Mouse (Mus musculus) embryonic facial prominence, embryonic 12.5 days (tissue): ENCODE data around the gene Sugp1. TPM values are rescaled to one million over a fixed set of nuclear protein-coding genes. Genes with fewer than 3 reads are reported as not detected.

Experiments
- ATAC-seq: fragments of 200-750 bp; cut with Nextera tagmentation; 2 replicates; pipeline ENCODE4 v1.8.0; 2017; ENCODE audit not compliant: insufficient number of reproducible peaks, insufficient read depth, low FRiP score, low TSS enrichment
- H3K27ac ChIP-seq: fragments of 300-500 bp; sonication (generic); 2 replicates; pipeline ENCODE4 v1.5.1; 2016; ENCODE audit warnings: mild to moderate bottlenecking
- H3K27me3 ChIP-seq: fragments of 300-500 bp; sonication (generic); 2 replicates; pipeline ENCODE4 v1.6.1; 2016; ENCODE audit warnings: mild to moderate bottlenecking, moderate library complexity
- H3K36me3 ChIP-seq: fragments of 300-500 bp; sonication (generic); 2 replicates; pipeline ENCODE4 v1.6.1; 2016; ENCODE audit warnings: mild to moderate bottlenecking
- H3K4me1 ChIP-seq: fragments of 300-500 bp; sonication (generic); 2 replicates; pipeline ENCODE4 v1.6.1; 2016
- H3K4me2 ChIP-seq: fragments of 300-500 bp; sonication (generic); replicated peaks from 2 replicates; pipeline ENCODE4 v1.6.1; 2016; ENCODE audit warnings: mild to moderate bottlenecking, moderate library complexity
- H3K4me3 ChIP-seq: fragments of 300-500 bp; sonication (generic); 2 replicates; pipeline ENCODE4 v1.5.1; 2016; ENCODE audit warnings: mild to moderate bottlenecking
- H3K9ac ChIP-seq: fragments of 300-500 bp; sonication (generic); 2 replicates; pipeline ENCODE4 v1.6.1; 2016; ENCODE audit warnings: mild to moderate bottlenecking, moderate library complexity
- H3K9me3 ChIP-seq: fragments of 300-500 bp; sonication (generic); 2 replicates; pipeline ENCODE4 v1.6.1; 2016; ENCODE audit warnings: mild to moderate bottlenecking, moderate library complexity
- WGBS: fragments of 180-500 bp; shearing (Covaris S2); methylation state at CpG from one replicate; pipeline ENCODE4 v1.1.7; 2016; 5-methylcytosine and 5-hydroxymethylcytosine counted together
- polyA plus RNA-seq: library from polyadenylated mRNA; unstranded; fragments of >200 nt; fragmentation: Nextera tagmentation; extraction: Ambion mirVana; gene quantifications from 2 replicates; pipeline ENCODE4 v1.2.1, GENCODE M21; 2016

The Sugp1 gene
- polyA plus RNA-seq, 1 experiment from 2014 or later: 55.3 TPM

GRCm38 (mm10) chr8:70057721-70058120 is 15.1 kb downstream of the Sugp1 start:
- ATAC-seq: no peak
- Histone ChIP-seq H3K36me3 (peaks cover 92% of the 10 kb centered on the region), H3K9ac (no peak overlapping the region)

GRCm38 (mm10) chr8:70071836-70072440 is 29.3 kb downstream of the Sugp1 start:
- Histone ChIP-seq H3K4me3 (no peak overlapping the region), H3K36me3 (peaks cover 51% of the 10 kb centered on the region), H3K4me2 (no peak overlapping the region), H3K9me3 (no peaks in the 10 kb centered on the region), H3K27me3 (no peaks in the 10 kb centered on the region), H3K27ac (no peak overlapping the region), H3K4me1 (peaks cover 8% of the 10 kb centered on the region; the same call in 1 of the 2 replicates), H3K9ac (no peak overlapping the region)
- no peak for ATAC-seq
- 86% methylated on average over 2 of the region's 2 CpGs for WGBS

More at GRCm38 (mm10) chr8:70057721-70058120, 15.1 kb downstream of the Sugp1 start:
- H3K27me3 ChIP-seq: no peaks in the 10 kb centered on the region
- no peaks in the 10 kb centered on the region for H3K9me3 ChIP-seq
- no peak overlapping the region for H3K27ac ChIP-seq
- no peak overlapping the region for H3K4me3 ChIP-seq
- no peak overlapping the region for H3K4me2 ChIP-seq
- H3K4me1 ChIP-seq: no peaks in the 10 kb centered on the region
- 82% methylated on average over 1 of the region's 1 CpGs for WGBS

- 13% methylated on average over 25 of the region's 27 CpGs for WGBS
- H3K36me3 ChIP-seq: peaks cover 45% of the 10 kb centered on the region
- H3K9me3 ChIP-seq: no peaks in the 10 kb centered on the region
- H3K4me3 ChIP-seq: no peak within 1 kb of the TSS
- H3K4me2 ChIP-seq: peak within 1 kb of the TSS; percentile 36
- H3K4me1 ChIP-seq: peaks cover 8% of the 10 kb centered on the region; the same call in 1 of the 2 replicates
- H3K27ac ChIP-seq: no peak within 1 kb of the TSS
- ATAC-seq: 0 out of 2 replicates have a peak, but pooled peaks have one; percentile 29
- H3K27me3 ChIP-seq: no peaks in the 10 kb centered on the region
- H3K9ac ChIP-seq: no peak within 1 kb of the TSS
Observed at GRCm38 (mm10) chr8:70072441-70073069, 29.9 kb downstream of the Sugp1 start, which contains the start of gene Tm6sf2. Gene Tm6sf2 (plus strand): TSS chr8:70072924.

- no peak overlapping the region for H3K27ac ChIP-seq
- H3K4me1 ChIP-seq: peaks cover 8% of the 10 kb centered on the region; the same call in 1 of the 2 replicates
- H3K27me3 ChIP-seq: no peaks in the 10 kb centered on the region
- peak overlapping the region; percentile 36 for H3K4me2 ChIP-seq
- 63% methylated on average over 8 of the region's 8 CpGs for WGBS
- no peak overlapping the region for H3K4me3 ChIP-seq
- no peaks in the 10 kb centered on the region for H3K9me3 ChIP-seq
- ATAC-seq: no peak
- H3K36me3 ChIP-seq: peaks cover 40% of the 10 kb centered on the region
- H3K9ac ChIP-seq: no peak overlapping the region
Observed at GRCm38 (mm10) chr8:70073120-70073519, 30.5 kb downstream of the Sugp1 start.

DNA sequence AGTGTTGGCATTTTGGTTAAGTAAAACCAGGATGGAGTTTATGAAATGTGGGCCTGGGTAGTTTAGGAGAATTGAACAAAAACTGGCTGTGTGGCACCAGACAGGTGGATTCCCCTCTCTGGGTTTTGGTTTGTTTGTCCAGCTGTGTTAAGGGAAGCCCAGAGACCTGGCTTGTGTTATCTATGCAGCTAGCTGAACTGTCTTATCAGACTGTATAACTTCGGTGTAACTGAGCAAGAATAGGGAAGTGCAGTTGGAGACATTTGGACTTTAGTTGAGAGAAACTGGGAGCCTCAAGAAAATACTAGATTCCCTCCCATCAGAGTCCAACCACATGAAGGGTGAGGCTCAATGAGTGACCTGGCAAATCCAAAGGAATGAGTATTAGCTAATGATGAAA is 31.1 kb downstream of the Sugp1 start:
- Histone ChIP-seq H3K27me3 (no peaks in the 10 kb centered on the region), H3K9ac (no peak overlapping the region), H3K36me3 (peaks cover 35% of the 10 kb centered on the region), H3K27ac (no peak overlapping the region), H3K9me3 (no peaks in the 10 kb centered on the region), H3K4me2 (no peak overlapping the region), H3K4me3 (no peak overlapping the region), H3K4me1 (peaks cover 8% of the 10 kb centered on the region; the same call in 1 of the 2 replicates)
- 91% methylated on average over 1 of the region's 1 CpGs for WGBS
- no peak for ATAC-seq

DNA sequence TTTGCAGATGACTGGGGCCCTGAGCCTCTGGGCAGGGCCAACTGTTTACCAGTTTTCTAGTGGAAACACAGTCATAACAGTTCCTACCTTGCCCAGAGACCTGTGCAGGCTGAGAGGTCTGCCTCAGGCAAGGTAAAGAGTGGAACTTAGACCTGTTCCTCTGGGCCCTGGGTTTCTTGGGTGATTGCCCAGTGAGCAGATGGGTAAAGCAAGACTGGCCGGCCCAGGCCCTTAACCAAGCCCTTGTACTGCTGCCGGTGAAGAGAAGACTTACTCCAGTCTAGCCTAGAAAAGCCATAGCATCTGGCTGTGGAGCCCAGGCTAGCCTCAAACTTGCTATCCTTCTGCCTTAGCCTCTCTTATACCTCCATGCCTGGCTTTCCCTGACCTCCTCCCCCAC is 39.4 kb downstream of the Sugp1 start:
- Histone ChIP-seq H3K9ac (no peak overlapping the region), H3K4me1 (peaks cover 17% of the 10 kb centered on the region), H3K9me3 (no peaks in the 10 kb centered on the region), H3K4me2 (no peak overlapping the region), H3K27me3 (peaks cover 57% of the 10 kb centered on the region), H3K36me3 (no peaks in the 10 kb centered on the region; the same call in 1 of the 2 replicates), H3K4me3 (no peak overlapping the region), H3K27ac (no peak overlapping the region)
- no peak for ATAC-seq
- WGBS: 84% methylated on average over 2 of the region's 2 CpGs

DNA sequence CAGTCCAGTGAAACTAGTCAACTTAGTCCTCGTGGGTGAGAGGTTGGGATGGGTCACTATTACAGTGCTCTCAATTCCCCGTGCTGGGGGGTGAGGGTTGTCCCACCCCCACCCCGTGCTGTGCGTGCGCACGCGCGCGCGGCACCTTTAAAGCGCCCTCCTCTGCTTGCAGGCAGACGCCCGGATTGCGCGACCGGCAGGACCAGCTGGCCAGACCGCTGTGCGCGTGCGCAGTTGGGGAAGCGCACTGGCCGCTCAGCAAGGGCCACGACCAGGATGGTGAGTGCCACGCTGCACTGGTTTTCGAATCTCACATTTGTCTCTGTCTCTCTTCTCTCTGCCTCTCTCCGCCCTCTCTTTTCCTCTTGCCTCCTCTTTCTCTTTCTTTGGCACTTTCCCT is 40.7 kb downstream of the Sugp1 start, which contains the start of gene Hapln4:
Gene Hapln4 (plus strand): TSS at position 173 of the 400 bp plus-strand sequence.
- peaks cover 71% of the 10 kb centered on the region for H3K27me3 ChIP-seq
- H3K4me2 ChIP-seq: peak within 1 kb of the TSS; percentile 66
- H3K4me1 ChIP-seq: peaks cover 17% of the 10 kb centered on the region
- H3K9me3 ChIP-seq: no peaks in the 10 kb centered on the region
- no peak within 1 kb of the TSS for H3K9ac ChIP-seq
- no peak for ATAC-seq
- H3K27ac ChIP-seq: no peak within 1 kb of the TSS
- WGBS: 2% methylated on average over 26 of the region's 26 CpGs
- H3K4me3 ChIP-seq: peak within 1 kb of the TSS; percentile 37
- no peaks in the 10 kb centered on the region; the same call in 1 of the 2 replicates for H3K36me3 ChIP-seq

DNA sequence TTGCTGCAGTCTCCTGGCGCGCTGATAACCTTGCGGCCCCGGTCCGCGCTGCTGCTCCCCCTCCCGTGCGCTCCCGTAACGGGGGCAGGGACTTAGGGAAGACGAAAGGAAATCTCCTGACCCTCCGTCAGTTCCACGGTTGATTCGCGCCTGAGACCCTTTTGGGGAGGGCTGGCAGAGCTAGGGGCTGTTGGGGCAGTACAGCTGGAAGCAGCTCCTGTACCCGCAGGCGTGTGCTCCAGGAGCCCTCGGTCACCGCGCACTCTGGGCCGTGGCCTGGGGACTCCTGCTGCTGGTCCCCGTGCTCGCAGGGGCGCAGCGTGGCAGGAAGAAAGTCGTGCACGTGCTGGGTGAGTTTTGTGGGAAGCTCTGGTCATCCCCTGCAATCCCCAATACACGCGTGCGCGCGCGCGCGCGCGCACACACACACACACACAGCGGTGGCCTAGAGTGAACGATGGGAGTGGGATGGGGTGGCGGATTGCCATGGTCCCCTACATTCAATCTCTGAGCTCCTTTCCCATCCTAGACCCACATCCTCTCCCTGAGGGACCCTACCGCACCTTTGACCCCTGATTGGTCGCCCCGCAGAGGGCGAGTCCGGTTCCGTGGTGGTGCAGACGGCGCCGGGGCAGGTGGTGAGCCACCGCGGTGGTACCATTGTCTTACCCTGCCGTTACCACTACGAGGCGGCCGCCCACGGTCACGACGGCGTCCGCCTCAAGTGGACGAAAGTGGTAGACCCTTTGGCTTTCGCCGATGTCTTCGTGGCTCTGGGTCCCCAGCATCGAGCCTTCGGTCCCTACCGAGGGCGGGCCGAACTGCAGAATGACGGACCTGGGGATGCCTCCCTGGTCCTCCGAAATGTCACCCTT is 41.8 kb downstream of the Sugp1 start:
- Histone ChIP-seq H3K4me1 (peaks cover 17% of the 10 kb centered on the region), H3K4me3 (peak overlapping the region; percentile 37), H3K27me3 (peaks cover 82% of the 10 kb centered on the region), H3K27ac (no peak overlapping the region), H3K9me3 (no peaks in the 10 kb centered on the region), H3K4me2 (peak overlapping the region; percentile 66), H3K36me3 (no peaks in the 10 kb centered on the region; the same call in 1 of the 2 replicates), H3K9ac (no peak overlapping the region)
- WGBS: 2% methylated on average over 71 of the region's 71 CpGs
- no peak for ATAC-seq

DNA sequence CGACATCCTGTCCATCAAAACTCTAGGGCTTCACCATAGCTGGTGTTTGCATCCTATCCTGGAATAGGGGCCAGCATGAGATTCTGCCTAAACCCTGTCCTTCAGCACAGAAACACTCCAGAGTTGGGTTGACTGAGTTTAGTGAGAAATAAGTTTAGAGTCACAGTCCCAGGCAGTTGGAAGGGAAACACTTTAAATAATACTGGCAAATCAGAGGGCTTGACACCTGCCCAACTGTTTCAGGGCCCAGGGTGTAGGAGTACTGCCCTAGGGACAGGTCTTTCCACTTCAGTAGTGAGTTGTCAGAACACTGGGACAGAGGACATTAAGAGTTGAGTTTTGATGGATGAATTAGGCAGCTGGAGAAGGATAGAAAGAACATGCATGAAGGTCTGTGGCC is 43.5 kb downstream of the Sugp1 start:
- 38% methylated on average over 1 of the region's 1 CpGs for WGBS
- H3K4me2 ChIP-seq: no peak overlapping the region

GRCm38 (mm10) chr8:70087237-70087636 is 44.6 kb downstream of the Sugp1 start:
- H3K36me3 ChIP-seq: no peaks in the 10 kb centered on the region
- no peak for ATAC-seq
- WGBS: 8% methylated on average over 7 of the region's 7 CpGs
- H3K4me2 ChIP-seq: no peak overlapping the region
- no peak overlapping the region for H3K27ac ChIP-seq
- peaks cover 17% of the 10 kb centered on the region for H3K4me1 ChIP-seq
- no peaks in the 10 kb centered on the region for H3K9me3 ChIP-seq
- H3K4me3 ChIP-seq: no peak overlapping the region
- peaks cover 98% of the 10 kb centered on the region for H3K27me3 ChIP-seq
- no peak overlapping the region for H3K9ac ChIP-seq

More for the DNA sequence above, 43.5 kb downstream of the Sugp1 start:
- H3K9me3 ChIP-seq: no peaks in the 10 kb centered on the region
- peaks cover 99% of the 10 kb centered on the region for H3K27me3 ChIP-seq
- no peak overlapping the region for H3K27ac ChIP-seq
- ATAC-seq: no peak
- no peaks in the 10 kb centered on the region for H3K36me3 ChIP-seq
- no peak overlapping the region for H3K9ac ChIP-seq
- peaks cover 17% of the 10 kb centered on the region for H3K4me1 ChIP-seq
- no peak overlapping the region for H3K4me3 ChIP-seq

DNA sequence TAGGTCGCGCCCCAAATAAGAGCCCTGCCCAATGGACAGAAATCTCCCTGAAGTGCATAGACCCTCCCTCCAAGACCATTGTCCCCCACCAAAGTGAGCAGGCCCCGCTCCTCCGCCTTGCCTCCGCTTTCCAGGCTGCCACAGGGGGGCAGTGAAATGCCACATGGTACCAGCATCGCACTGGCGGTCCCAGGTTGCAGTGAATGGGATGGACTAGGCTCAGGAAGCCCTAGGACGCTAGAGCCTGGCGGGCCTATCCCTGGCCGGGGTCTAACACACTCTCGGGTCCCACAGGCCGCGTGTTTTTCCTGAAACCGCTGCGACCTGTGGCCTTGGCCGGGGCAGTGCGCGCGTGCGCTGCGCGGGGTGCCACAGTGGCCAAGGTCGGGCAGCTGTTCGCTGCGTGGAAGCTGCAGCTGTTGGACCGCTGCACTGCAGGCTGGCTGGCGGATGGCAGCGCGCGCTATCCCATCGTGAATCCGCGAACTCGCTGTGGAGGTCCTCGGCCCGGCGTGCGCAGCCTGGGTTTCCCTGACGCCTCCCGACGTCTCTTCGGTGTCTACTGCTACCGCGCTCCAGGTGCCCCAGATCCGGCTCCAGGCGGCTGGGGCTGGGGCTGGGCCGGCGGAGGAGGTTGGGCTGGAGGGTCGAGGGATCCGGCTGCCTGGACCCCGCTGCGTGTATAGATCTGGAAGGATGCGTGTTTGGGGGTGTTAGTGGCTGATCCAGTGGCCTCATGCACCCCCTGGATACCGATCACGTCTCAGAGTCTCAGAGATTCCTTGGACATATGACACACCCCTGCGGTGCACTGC is 45.4 kb downstream of the Sugp1 start:
- peaks cover 90% of the 10 kb centered on the region for H3K27me3 ChIP-seq
- H3K9ac ChIP-seq: peak overlapping the region; percentile 25; the same call in 1 of the 2 replicates
- no peaks in the 10 kb centered on the region for H3K36me3 ChIP-seq
- H3K4me2 ChIP-seq: peak overlapping the region; percentile 66
- H3K9me3 ChIP-seq: no peaks in the 10 kb centered on the region
- no peak overlapping the region for H3K27ac ChIP-seq
- peak; percentile 72 for ATAC-seq
- H3K4me1 ChIP-seq: peaks cover 17% of the 10 kb centered on the region
- peak overlapping the region; percentile 37 for H3K4me3 ChIP-seq
- 3% methylated on average over 56 of the region's 56 CpGs for WGBS
